9 mouse cellular contexts compared by ENCODE assay signal in the genomic region with DNA sequence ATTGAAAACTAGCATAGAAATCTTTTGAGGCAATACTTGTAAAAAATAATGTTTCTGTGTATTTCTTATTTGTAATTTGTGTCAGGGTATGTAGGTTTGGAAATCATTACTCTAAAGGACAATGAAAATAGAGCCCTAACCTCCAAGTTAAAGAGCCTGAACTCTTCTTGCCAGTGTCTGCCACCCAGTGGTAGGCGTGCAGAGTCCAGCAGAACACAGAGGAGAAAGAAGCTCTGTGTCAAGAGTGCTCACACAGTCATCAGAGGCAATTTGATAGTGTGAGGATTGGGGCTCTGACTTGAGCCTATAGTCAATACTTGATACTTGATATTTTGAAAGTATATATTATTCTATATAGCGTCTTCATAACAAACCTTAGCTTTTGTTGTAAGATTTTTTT. TPM values are rescaled to one million over a fixed set of nuclear protein-coding genes. Genes with fewer than 3 reads are reported as not detected.
A peak's percentile ranks its signal among the peaks of the same experiment; 100 is the strongest.
DNase-seq lines count a peak whose midpoint lies in the region; ATAC-seq and TF ChIP-seq lines count a peak whose summit lies in the region.
"Had no signal": no experiment of that assay in that cellular context is flagged by ENCODE, and none has a peak within 500 bp of the region (broad histone marks: within the 10 kb centered on the region; RNA-seq: fewer than 3 reads in every experiment).

No protein-coding gene starts in this region.

- H3K9me3 ChIP-seq in forebrain, embryonic 15.5 days, result no peaks in the 10 kb centered on the region
- no peaks in the 10 kb centered on the region for H3K9me3 ChIP-seq in hindbrain, embryonic 12.5 days (replicated peaks)
- H3K9me3 ChIP-seq in midbrain, embryonic 15.5 days, result no peaks in the 10 kb centered on the region
- no peaks in the 10 kb centered on the region for H3K9me3 ChIP-seq in stomach, embryonic 16.5 days (replicated peaks; ENCODE audit: control insufficient read depth, low read length)

- peaks cover 9% of the 10 kb centered on the region for H3K4me1 ChIP-seq in forebrain, embryonic 15.5 days
- peaks cover 7% of the 10 kb centered on the region for H3K4me1 ChIP-seq in hindbrain, embryonic 12.5 days
- peaks cover 10% of the 10 kb centered on the region for H3K4me1 ChIP-seq in midbrain, embryonic 15.5 days
- H3K4me1 ChIP-seq in stomach, embryonic 16.5 days (ENCODE audit: control insufficient read depth, insufficient read depth, low read length), result peaks cover 19% of the 10 kb centered on the region

- H3K27ac ChIP-seq in forebrain, embryonic 15.5 days (replicated peaks), result no peak overlapping the region
- no peak overlapping the region for H3K27ac ChIP-seq in hindbrain, embryonic 12.5 days
- no peak overlapping the region for H3K27ac ChIP-seq in midbrain, embryonic 15.5 days
- no peak overlapping the region for H3K27ac ChIP-seq in stomach, embryonic 16.5 days (ENCODE audit: low read length)
- H3K27ac ChIP-seq: macrophage had no signal

- TF ChIP-seq POLR2A in brain, embryonic 14.5 days (IDR thresholded peaks at IDR 0.05; ENCODE audit: borderline replicate concordance, extremely low read depth, insufficient read depth, insufficient read length, poor library complexity, severe bottlenecking), result no peak

- no peak overlapping the region for H3K4me2 ChIP-seq in forebrain, embryonic 15.5 days (replicated peaks)
- no peak overlapping the region for H3K4me2 ChIP-seq in hindbrain, embryonic 12.5 days (replicated peaks)
- no peak overlapping the region for H3K4me2 ChIP-seq in midbrain, embryonic 15.5 days
- H3K4me2 ChIP-seq in stomach, embryonic 16.5 days (ENCODE audit: low read depth, low read length), result no peak overlapping the region

- peak; percentile 30 for DNase-seq in right cerebral cortex, adult 18-20 months
- no peak for DNase-seq in right cerebral cortex, postnatal 25 days
- DNase-seq in brain, embryonic 14.5 days (ENCODE audit: low read depth), result peak; percentile 68
- DNase-seq in left cerebral cortex, postnatal 4 days, result peak; percentile 65

- H3K9ac ChIP-seq in forebrain, embryonic 15.5 days (replicated peaks), result no peak overlapping the region
- H3K9ac ChIP-seq in hindbrain, embryonic 12.5 days, result no peak overlapping the region
- H3K9ac ChIP-seq in midbrain, embryonic 15.5 days, result no peak overlapping the region
- no peak overlapping the region for H3K9ac ChIP-seq in stomach, embryonic 16.5 days (ENCODE audit: low read length)

- intact Hi-C loops in left cerebral cortex, postnatal 4 days (cut with DNase I), result no loop called here

- no peaks in the 10 kb centered on the region for H3K36me3 ChIP-seq in forebrain, embryonic 15.5 days
- no peaks in the 10 kb centered on the region for H3K36me3 ChIP-seq in hindbrain, embryonic 12.5 days
- no peaks in the 10 kb centered on the region for H3K36me3 ChIP-seq in midbrain, embryonic 15.5 days (replicated peaks)
- no peaks in the 10 kb centered on the region for H3K36me3 ChIP-seq in stomach, embryonic 16.5 days (ENCODE audit: control insufficient read depth, insufficient read depth, low read length)

- peak; percentile 72 for TF ChIP-seq CTCF in brain, embryonic 14.5 days (IDR thresholded peaks at IDR 0.05; ENCODE audit: borderline replicate concordance, extremely low read depth, insufficient read depth, insufficient read length)

- ATAC-seq in forebrain, embryonic 15.5 days (replicated peaks), result peak; percentile 68; the same call in 1 of the 2 replicates
- 0 out of 2 replicates have a peak, but pooled peaks have one; percentile 63 for ATAC-seq in hindbrain, embryonic 12.5 days (ENCODE audit: low FRiP score)
- ATAC-seq in midbrain, embryonic 15.5 days (replicated peaks), result peak; percentile 78
- 0 out of 2 replicates have a peak, but pooled peaks have one; percentile 37 for ATAC-seq in stomach, embryonic 16.5 days (ENCODE audit: insufficient read depth, low FRiP score)

- no peak overlapping the region for H3K4me3 ChIP-seq in forebrain, embryonic 15.5 days
- no peak overlapping the region for H3K4me3 ChIP-seq in hindbrain, embryonic 12.5 days
- H3K4me3 ChIP-seq in midbrain, embryonic 15.5 days, result no peak overlapping the region
- no peak overlapping the region for H3K4me3 ChIP-seq in stomach, embryonic 16.5 days (replicated peaks; ENCODE audit: low read length)

- no peaks in the 10 kb centered on the region for H3K27me3 ChIP-seq in forebrain, embryonic 15.5 days
- no peaks in the 10 kb centered on the region for H3K27me3 ChIP-seq in hindbrain, embryonic 12.5 days
- H3K27me3 ChIP-seq in midbrain, embryonic 15.5 days (replicated peaks), result no peaks in the 10 kb centered on the region
- H3K27me3 ChIP-seq in stomach, embryonic 16.5 days (ENCODE audit: control insufficient read depth, insufficient read depth, low read length), result no peaks in the 10 kb centered on the region

- WGBS in forebrain, embryonic 15.5 days, result 45% methylated on average over 2 of the region's 2 CpGs
- 47% methylated on average over 2 of the region's 2 CpGs for WGBS in hindbrain, embryonic 12.5 days
- WGBS in midbrain, embryonic 15.5 days, result 50% methylated on average over 2 of the region's 2 CpGs
- 47% methylated on average over 2 of the region's 2 CpGs for WGBS in stomach, embryonic 16.5 days

RNA-seq across cellular contexts. Expression of gene Picalm, which starts 20.3 kb away (rescaled TPM):
- 182 and 193 TPM in 2 replicates for polyA plus RNA-seq in brain, embryonic 14.5 days (2012; rRNA removed)
- 42.3 and 45.7 TPM in 2 replicates for polyA plus RNA-seq in forebrain, embryonic 15.5 days (2015; fragmentation: Nextera tagmentation; extraction: Ambion mirVana)
- 44.8 and 49.0 TPM in 2 replicates for polyA plus RNA-seq in hindbrain, embryonic 12.5 days (2016; fragmentation: Nextera tagmentation; extraction: Ambion mirVana)
- total RNA-seq in left cerebral cortex, postnatal 4 days (2021), result 100 to 1,000 TPM; 250 to 257 TPM
- 38.1 and 39.1 TPM in 2 replicates for polyA plus RNA-seq in midbrain, embryonic 15.5 days (2015; fragmentation: Nextera tagmentation; extraction: Ambion mirVana)
- 39.0 and 46.9 TPM in 2 replicates for polyA plus RNA-seq in stomach, embryonic 16.5 days (2015; fragmentation: Nextera tagmentation; extraction: Ambion mirVana)
